Mouse (Mus musculus): ENCODE data around the gene Atf2.
"Not testable (repeated sequence)": the region's sequence is repeated elsewhere in the genome, so short reads cannot be mapped to it uniquely, and the experiment has no call there.

Gene Atf2

DNA sequence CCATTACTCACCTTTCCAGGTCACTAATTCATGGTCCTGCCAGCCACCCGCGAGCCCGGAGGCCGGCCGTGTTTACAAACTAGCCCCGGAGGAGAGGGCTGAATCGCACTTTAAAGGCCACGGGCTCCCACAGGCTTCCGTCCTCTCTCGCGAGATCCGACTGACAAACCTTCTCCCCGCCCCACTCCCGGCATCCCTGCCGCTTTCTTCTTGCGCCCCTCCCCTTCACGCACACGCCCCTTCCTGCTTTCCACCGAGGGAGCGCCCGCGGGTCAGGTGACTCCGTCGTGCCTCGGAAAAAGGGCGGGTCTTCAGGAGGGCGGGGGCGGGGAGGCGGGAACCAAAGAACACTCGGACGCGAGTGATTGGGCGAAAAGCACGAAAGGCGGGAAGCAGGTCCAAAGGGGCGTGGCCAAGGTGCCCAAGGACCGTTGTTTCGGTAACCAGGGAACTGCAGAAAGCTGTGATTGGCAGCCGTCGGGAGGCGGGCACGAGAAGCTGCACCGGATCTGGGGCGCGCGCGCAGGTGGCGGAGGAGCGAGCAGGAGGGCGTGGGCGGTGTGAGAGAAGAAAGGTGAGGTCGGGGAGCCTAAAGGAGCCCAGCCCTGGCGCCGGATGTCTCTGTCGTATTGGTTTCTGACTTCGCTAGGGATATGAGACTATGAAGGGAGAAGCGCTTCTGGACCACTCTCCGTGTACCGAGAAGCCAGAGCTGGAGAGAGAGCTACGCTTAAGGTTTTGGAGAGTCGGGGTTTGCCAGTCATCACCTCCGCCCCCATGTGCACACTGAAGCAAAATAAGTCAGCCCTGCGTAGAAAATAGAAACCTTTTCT, at the start of gene Atf2:
Gene Atf2 (minus strand): TSS at position 176 of the 833 bp plus-strand sequence.
- DNase-seq, result peak; percentile 99

DNA sequence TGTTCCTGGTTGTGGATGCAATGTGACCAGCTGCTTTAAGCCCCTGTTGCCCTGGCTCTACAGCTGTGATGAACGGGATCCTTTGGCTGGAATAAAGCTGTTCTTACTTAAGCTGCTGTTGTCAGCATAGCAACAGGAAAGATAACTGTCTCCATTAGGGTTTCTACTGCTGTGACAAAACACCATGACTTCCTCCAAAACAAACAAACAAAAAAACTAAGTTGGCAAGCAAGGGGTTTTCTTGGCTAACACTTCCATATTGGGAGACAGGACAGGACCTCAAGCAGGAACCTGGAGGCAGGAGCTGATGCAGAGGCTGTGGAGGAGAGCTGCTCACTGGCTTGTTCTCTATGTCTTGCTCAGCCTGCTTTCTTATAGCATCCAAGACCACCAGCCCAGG, 48.8 kb upstream of the Atf2 start:
- DNase-seq, result no peak

DNA sequence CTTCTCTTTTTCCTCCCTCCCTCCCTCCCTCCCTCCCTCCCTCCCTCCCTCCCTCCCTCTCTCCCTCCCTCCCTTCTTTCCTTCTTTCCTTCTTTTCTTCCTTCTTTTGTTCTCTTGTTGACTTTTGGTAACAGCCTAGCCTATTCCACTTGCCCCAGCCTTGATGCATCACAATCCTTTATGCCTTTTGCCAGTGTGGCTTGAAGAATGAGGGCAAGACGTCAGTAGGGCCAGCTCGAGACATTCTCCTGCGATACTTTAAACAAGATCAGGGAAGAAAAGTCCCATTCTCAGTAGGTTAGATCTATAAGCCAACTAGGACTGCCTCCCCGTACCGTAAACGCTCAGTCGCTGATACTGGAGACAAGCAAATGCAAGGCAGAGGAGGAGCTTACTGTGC, 48.0 kb upstream of the Atf2 start:
- DNase-seq, result no peak

DNA sequence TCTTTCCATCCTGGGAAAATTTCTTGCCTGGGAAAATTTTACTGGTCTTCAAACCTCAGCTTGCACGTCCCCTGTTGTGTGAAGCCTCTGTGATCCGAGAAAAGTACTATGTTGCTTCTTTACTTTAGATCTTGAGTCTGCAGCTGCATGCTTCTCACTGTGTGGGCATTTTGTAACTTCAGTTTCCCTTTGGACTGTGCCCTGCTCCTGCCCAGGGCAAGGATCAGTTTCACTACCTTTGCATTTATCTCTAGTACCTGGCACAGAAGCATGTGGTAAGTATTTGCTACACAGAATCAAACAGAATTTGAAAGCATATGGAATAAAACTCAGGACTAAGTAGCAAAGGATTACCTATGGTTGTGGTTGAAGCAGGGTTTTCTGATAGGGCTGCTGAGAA, 46.5 kb upstream of the Atf2 start:
- peak; percentile 84 for DNase-seq

DNA sequence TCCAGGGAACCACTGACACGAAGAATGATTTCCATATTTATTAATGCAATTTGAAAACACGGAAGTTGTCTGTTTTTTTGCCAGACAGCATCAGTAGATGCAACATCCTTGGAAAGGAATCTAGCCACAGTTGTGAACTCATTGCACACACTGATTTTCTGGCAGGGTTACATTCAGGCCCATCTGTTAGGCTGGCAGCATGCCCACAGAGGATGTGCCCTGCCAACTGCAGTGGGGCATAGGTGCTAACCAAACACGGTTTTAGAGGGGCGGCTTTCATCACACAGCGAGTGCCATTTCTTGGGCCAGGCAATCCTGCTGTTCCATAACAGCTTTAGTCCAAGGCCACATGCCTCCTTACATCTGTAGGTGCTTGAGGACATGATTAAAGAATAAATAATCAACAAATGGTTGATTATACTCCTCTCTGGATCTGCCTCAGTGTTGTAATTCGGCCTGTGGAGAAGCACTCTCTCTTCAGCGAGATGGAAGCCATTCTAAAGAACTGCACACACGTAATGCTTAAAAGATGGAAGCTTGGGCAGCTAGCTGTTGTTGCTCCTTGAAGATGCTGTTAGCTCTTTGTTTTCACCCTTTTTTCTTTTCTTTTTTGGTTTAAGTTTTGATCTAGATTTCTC, 40.4 kb upstream of the Atf2 start:
- no peak for DNase-seq

DNA sequence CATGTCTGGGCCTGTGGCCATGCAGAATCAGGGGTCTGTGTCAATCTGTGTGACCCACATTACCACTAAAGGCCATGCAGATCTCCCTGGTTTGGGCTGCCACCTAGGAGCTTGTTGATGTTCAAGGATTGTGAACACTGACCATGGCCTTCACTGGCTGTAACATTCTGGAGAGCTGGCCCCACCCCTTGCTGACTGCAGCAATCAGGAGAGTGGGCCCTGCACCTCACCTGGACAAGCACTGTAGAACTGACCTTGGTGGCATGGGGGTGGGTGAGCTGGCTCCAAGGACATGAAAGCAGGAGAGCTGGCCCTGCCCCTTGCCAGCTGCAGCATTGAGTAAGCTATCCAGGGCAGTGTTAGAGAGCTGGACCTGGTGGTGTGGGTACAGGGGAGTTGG, 35.3 kb upstream of the Atf2 start:
- DNase-seq, result no peak

DNA sequence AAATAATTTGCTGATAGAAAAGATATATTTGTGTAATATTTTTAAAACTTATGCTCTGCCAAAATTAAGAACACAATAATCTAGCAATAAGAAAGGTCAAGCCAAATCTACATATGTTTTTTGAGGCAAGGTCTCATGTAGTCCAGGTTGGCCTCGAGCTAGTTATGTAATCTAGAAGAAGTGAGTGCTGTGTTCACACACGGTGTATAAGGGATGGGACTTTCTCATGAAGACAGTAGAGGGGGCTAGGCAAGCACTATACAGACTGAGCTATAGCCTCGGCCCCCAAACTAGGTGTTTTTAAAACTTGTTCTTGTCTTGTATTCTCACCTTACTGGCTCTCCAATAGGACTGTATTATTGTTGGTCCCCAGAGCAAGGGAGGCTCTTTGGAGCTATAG, 33.1 kb upstream of the Atf2 start:
- no peak for DNase-seq

DNA sequence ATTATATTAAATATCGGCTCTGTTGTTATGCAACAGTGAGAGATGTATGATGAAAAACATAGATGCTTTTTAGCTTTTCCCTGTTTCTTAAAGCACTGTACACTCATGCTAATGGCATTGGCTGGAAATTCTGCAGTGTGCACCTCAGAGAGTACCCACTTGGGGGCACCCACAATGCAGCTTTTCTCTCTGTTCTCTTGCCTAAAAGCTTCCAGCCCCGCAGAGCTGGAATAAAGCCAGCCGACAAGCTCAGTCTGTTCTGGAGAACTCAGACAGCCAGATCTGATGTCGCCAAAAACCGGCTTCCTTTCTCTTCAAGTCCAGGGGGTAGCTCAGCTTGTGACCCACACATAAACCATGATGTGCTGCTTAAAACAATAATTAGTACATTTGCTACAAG, 32.6 kb upstream of the Atf2 start:
- peak; percentile 84 for DNase-seq

DNA sequence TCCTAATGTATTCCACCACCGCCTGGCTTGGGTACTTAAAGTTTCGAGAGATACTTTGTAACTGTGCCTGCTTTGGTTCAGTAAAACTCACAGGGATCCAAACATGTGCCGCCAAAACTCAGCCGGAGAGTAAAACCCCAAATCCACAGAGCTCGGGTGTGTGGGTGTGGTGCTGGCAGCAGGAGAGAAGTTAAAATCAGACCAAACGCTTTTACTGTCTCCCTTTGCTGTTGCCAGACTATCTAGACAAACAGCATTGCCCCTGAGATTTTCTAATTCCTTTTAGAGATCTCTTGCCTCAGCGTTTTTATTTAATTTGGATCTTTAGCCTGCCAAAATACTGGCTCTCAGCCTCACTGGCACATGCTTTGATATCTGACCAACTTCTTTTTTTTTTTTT, 27.2 kb upstream of the Atf2 start:
- DNase-seq, result no peak

DNA sequence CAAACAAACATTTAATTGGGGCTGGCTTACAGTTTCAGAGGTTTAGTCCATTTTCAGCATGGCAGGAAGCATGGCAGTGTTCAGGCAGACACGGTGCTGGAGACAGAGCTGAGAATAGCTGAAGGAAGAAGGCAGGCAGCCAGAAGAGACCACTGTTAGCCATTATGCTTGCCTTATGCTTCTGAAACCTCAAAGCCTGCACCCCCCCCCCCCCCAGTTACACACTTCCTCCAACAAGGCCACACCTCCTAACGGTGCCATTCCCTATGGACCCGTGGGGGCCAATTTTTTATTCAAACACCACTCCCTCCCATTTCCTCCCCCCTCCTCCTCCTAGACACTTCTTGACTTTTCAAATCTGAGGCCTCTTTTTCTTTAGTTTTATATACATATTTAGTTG, 19.8 kb upstream of the Atf2 start:
- DNase-seq, result peak; percentile 8

DNA sequence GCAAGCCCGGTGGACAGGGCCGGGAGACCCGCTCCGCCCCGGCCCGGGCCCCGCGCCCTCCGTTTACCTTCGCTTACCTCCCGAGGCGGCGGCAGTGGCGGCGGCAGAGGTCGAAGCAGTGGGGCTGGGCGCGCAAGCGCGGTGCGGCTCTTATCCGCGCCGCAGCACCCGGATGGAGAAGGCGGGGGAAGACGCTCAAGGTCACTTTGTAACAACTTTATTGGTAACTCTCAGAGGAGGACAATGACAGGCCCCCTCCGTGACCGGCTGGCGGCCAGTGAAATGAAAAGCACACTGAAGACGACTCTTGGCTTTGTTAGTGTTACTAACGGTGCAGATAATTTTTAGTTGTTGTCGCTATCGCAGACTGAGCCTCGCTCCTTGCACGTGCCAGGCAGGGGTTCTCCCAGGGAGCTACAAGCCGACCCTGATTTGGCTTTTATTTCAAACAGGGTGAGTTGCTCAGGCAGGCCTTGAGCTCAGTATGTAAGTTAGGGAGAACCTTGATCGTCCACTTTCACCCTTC, 18.8 kb upstream of the Atf2 start, which contains the start of gene Atp5g3:
Gene Atp5g3 (minus strand): TSS at position 152 of the 526 bp plus-strand sequence.
- peak; percentile 95 for DNase-seq

DNA sequence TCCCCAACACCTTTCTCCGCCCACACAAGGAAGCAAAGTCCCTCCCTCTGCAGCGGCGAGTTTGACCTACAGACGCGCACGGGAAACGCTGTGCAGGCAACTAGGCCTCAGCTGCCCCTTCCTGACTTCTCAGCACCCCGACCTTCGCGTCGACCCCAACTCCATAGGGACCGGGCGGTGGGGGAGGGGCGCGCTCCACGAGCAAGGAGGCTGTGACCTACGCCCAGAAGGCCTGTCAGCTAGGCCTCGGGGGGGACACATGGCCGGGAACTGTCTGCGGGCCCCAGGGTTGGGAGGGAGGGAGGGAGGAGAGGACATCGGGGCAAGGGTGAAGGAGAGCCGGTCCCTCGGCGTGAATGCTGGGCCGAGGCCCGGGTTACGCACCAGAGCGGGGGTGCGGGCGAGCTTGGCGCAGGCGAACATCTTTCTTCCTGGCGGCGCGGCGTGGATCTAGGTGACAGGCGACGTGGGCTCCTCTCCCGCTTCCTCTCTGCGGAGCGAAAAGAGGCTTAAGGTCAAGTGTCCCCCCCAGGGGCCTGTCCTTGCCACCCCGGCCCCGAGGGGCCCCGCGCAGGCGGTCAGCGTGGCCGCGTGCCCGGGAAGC, 18.2 kb upstream of the Atf2 start:
- peak; percentile 66 for DNase-seq

DNA sequence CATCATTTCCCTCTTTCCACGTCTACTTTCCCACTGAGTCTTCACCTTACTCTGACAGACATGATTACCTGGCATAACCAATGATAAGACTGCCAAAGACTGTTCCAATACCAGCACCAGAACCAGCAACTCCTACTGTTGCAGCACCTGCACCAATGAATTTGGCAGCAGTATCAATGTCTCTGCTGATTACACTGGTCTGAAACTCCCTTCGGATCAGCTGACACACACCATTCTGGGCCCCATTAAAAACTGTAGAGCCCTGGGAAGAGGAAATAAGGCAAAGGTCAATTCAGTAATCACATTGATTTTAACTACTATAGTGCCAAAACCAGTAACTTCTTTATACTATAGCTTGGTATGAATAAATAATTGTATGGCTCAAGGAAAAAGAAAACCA, 16.7 kb upstream of the Atf2 start:
- DNase-seq, result no peak

DNA sequence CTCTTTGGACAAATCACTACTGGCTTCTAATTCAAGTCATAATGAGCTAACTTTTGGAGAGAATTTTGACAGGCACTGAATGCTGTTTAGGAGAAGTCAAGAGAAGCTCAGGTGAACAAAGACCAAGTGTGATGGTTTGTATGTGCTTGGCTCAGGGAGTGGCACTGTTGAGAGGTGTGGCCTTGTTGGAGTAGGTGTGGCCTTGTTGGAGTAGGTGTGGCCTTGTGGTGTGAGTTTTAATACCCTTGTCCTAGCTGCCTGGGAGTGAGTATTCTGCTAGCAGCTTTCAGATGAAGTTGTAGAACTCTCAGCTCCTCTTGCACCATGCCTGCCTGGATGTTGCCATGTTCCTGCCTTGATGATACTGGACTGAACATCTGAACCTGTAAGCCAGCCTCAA, 12.2 kb upstream of the Atf2 start:
- DNase-seq, result not testable (repeated sequence)

DNA sequence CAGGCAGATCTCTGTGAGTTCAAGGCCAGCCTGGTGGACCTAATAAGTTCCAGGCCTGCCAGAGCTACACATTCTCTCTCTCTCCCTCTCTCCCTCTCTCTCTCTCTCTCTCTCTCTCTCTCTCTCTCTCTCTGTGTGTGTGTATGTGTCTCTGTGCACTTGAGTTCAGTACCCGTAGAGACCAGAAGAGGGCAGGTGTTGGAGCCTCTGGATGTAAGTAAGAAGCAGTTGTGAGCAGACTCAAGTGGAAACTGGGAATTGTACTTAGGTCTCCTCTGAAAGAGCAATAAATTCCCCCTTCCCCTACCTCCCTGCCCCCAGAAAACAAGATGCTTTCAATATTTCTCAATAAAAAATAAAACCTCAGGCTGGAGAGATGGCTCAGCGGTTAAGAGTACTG, 11.1 kb upstream of the Atf2 start:
- no peak for DNase-seq

DNA sequence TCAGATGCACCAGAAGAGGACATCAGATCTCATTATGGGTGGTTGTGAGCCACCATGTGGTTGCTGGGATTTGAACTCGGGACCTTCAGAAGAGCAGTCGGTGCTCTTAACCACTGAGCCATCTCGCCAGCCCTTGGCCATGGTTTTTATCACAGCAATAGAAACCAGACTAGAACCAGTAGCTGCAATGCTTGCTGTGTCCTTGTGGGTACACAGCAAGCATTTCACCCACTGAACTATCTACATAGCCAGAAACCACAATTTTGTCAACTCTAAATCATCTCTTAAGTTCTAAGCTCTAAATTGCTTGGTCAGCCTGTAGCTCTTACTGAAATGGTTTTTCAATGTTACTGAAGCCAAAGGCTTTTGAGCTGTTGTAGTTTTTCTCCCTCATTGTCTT, 9.9 kb upstream of the Atf2 start:
- DNase-seq, result not testable (repeated sequence)

DNA sequence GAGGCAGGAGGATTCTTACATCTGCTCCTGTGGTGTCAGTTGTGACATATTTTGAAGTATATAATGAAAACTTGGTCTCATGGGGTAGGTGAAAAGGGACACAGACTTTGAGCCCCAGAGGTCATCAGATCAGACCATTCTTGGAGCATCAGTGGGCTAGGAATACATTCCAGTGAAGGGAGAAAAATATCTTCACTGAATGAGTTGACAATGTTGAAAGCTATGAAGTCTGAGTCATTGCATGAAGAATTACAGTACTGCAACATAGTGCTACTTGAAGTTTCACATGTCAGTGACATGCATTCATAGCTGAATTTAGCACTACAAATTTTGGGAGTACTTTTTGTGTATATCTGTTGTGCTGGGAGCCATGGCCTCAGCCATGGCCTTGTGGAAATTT, 8.7 kb upstream of the Atf2 start:
- no peak for DNase-seq

DNA sequence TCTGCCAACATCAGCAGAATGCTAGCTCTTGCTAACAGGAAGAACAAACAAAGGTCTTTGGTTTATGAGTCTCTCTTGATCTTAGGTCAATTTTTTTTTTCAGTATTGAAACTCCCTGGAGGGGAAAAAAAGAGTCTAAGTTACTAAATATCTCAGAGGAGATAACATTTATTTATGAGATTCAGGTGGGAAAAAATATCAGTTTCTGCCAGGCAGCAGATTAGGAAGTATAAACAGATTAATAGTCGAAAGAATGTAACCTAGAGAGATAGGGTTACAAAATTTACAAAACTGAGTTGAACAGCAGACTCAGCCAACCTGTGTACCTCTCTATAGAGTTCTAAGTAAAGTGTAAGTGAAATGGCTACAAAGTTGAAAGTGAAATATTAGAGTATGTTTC, 7.9 kb upstream of the Atf2 start:
- DNase-seq, result no peak

DNA sequence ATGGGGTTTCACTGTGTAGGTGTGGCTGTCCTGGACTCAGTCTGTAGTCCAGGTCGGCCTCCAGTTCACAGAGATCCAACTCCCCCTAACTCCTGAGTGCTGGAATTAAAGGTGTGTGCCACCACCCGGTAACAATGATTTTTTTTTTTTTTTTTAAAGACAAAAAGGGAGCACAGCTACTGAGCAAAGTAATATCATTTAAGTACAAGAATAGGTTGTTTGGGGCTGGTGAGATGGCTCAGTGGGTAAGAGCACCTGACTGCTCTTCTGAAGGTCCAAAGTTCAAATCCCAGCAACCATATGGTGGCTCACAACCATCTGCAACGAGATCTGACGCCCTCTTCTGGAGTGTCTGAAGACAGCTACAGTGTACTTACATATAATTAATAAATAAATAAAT, 4.5 kb upstream of the Atf2 start:
- not testable (repeated sequence) for DNase-seq

DNA sequence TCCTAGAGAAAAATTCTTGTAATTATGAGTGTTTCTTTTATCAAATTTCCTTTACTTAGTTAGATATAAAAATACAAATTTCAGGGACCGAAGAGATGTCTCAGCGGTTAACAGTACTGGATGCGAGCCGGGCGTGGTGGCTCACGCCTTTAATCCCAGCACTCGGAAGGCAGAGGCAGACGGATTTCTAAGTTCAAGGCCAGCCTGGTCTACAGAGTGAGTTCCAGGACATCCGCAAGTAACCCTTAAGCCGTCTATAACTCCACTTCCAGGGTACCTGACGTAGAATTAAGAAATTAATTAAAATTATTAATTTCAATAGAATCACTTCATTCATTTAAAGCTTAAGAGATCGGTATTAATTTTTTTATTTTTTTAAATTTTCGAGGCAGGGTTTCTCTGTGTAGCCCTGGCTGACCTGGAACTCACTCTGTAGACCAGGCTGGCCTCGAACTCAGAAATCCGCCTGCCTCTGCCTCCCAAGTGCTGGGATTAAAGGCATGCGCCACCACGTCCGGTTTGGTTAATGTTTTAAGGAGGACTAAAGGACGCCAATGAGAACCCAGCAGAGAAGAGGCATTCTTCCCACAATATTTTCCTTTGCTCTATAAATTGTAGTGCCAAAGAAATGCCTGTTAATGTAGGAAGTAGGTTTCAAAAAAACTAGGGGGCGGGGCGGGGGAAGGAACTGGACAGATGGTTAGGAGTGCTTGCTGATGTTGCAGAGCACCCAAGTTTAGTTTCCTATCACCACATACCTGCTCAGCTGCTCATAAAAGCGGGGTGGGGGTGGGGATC, 1.2 kb upstream of the Atf2 start:
- DNase-seq, result no peak

DNA sequence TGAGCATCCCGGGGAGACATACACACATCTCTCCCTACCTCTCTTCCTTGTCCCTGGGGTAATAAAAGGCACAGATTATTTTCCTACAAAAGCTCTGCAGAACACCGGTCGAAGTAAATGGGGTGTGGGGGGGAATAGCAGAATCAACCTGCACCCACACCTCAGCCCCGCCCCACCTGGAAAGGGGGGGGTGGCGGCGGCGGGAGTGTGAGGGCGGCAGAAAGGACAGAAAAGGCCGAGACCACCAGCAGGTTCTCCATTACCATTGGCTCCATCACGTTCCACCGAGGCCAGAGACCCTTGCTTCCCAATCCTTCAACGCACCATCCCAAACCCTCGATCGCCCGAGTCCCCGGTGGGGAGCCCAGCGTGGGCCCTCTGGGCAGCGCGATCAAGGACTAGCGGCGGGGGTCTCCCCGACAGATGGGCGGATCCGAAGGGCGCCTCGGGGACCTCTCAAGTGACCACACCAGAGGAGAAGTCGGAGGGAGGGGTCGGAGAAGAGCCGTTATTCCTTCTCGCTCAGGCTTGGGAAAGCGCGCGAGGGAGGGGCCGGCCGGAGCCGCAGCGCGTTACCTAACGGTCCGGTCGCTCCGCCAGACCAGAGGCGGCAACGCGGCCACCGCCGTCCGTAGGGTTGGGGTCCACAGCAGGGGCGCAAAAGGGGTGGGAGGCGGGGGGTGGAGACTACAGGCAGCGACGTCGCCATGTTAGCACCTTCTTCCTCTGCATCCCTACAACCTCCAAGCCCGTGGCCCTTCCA, 557 bp downstream of the Atf2 start:
- DNase-seq, result no peak

DNA sequence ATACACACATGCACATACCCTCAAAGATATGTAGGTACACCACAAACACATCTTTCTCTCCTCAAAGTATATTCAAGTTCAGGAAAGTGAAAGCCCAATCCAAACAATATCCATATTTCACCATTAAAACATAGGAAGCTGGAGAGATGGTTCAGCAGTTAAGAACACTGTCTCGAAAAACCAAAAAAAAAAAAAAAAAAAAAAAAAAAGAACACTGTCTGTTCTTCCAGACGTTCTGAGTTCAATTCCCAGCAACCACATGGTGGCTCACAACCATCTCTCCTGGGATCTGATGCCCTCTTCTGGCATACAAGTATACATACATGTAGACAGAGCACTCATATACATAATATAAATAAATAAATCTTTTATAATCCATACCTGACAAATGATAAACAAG, 6.4 kb downstream of the Atf2 start:
- DNase-seq, result no peak
